Mouse (Mus musculus): ENCODE results near the gene C330021F23Rik.
"Not testable (repeated sequence)": the region's sequence is repeated elsewhere in the genome, so short reads cannot be mapped to it uniquely, and the experiment has no call there.

Gene C330021F23Rik

DNA sequence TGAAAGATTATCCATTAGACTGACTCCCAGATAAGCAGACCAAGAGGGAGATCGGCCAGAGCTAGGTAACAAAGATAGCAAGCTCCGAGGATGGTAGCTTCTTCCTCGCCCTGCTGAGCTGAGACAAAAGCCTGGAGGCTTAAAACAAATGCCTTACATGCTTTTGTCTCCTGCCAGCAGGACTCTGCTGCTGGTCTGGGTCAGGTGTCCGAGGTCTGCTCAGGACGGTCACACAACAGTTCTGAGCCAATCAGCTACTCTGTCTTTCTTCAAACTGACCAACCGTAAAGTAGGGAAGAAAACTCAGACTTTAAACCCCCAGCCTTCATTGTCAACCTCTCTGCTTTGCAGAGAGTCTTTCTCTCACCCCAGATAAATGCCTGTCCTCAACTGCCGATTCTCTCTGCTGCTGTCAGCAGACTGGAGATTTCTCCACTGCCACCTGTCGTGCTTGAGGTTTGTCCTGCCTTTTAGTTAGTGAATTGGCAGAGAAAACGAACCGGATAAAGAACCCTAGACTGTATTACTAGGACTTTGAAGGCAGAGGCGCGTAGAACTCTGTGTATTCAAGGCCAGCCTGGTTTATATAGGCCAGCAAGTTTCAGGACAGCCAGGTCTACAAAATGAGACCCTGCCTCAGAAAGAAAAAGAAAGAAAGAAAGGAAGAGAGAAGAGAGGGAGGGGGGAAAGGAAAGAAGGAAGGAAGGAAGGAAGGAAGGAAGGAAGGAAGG is at the start of gene C330021F23Rik:
C330021F23Rik (plus strand) TSS at position 350 of the 731 bp plus-strand sequence.
- no peak for DNase-seq (ENCODE audit: low spot score in 2 of 2)

GRCm38 (mm10) chr8:3522007-3522697 is 45.6 kb upstream of the C330021F23Rik start:
- DNase-seq (ENCODE audit: low spot score in 2 of 2) = no peak

- no peak for DNase-seq (ENCODE audit: low spot score in 2 of 2)
These were observed 37.0 kb upstream of the C330021F23Rik start for GRCm38 (mm10) chr8:3530816-3531215.

- DNase-seq (ENCODE audit: low spot score in 2 of 2) = no peak
These were observed 35.9 kb upstream of the C330021F23Rik start for GRCm38 (mm10) chr8:3531936-3532335.

GRCm38 (mm10) chr8:3536053-3536841 is 31.5 kb upstream of the C330021F23Rik start:
- no peak for DNase-seq (ENCODE audit: low spot score in 2 of 2)

DNA sequence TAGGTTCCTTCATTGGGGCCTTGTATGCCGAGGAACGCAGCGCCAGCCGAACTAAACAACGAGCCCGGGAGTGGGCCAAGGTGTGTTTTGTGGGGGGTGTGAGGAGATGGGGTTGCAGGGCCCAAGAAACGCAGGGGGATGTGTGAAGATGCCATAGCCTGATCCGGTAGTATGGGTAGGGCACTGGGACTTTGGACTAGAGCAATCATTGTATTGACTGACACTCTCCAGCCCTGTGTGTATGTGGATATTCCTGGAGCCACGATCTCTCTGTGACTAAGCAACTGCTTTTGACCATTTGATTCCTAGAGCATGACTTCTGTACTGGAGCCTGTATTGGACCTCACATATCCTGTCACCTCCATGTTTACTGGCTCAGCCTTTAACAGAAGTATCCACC is 30.9 kb upstream of the C330021F23Rik start:
- DNase-seq (ENCODE audit: low spot score in 2 of 2) = no peak

- DNase-seq (ENCODE audit: low spot score in 2 of 2) = no peak
These were observed 30.1 kb upstream of the C330021F23Rik start for GRCm38 (mm10) chr8:3537666-3538065.

GRCm38 (mm10) chr8:3539146-3539545 is 28.6 kb upstream of the C330021F23Rik start:
- no peak for DNase-seq (ENCODE audit: low spot score in 2 of 2)

DNA sequence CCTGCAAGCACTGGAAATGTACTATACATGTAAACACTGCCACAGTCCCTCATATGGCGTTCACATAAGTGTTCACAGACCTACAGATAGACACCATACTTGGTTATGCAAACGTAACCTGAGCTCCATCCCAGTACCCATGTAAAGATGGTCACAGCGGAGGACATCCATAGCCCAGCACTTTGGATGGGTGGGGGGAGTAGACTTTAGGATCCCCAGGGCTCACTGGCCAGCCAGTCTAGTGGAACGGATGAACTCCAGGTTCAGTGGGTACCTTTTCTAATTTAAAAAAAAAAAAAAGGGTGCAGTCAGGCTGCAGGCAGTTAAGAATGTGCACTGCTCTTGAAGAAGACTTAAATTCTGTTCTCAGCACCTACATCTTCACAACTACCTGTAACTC is 27.7 kb upstream of the C330021F23Rik start:
- no peak for DNase-seq (ENCODE audit: low spot score in 2 of 2)

- DNase-seq (ENCODE audit: low spot score in 2 of 2) = no peak
These were observed 21.3 kb upstream of the C330021F23Rik start for GRCm38 (mm10) chr8:3546511-3546910.

GRCm38 (mm10) chr8:3552240-3552639 is 15.6 kb upstream of the C330021F23Rik start:
- DNase-seq (ENCODE audit: low spot score in 2 of 2) = no peak

DNA sequence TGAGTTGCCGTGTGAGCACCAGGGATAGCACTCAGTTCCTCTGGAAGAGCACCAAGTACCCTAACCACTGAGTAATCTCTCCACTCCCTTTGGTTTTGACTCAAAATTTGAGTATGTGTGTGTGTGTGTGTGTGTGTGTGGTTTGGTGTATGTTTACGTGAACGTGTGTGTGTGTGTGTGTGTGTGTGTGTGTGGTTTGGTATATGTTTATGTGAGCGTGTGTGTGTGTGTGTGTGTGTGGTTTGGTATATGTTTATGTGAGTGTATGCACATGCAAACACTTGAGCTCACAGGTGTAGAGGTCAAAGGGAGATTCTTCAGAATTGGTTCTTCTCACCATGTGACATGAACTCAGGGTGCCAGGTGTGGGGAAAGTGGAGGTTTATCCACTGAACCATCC is 11.7 kb upstream of the C330021F23Rik start:
- DNase-seq (ENCODE audit: low spot score in 2 of 2) = no peak

DNA sequence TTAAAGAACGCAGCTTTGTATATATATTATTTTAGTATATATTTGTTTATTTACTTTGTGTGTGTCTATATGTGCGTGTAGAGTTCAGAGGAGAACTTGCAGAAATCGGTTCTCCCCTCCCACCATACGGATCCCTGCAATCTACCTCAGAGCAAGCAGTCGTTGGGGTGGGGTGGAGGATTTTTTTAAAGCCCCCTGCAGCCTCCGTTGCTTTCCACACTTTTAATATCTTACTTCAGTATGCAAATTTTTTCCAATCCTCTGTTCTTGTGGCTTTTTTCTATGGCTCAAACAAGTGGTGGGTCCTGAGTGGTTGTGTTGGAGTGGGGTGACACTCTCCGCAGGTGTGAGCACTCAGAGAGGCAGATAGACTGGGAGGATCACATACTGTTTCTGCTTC is 588 bp downstream of the C330021F23Rik start:
- DNase-seq (ENCODE audit: low spot score in 2 of 2) = no peak

GRCm38 (mm10) chr8:3569784-3570183 is 2.0 kb downstream of the C330021F23Rik start:
- no peak for DNase-seq (ENCODE audit: low spot score in 2 of 2)

GRCm38 (mm10) chr8:3574546-3574945 is 6.8 kb downstream of the C330021F23Rik start:
- no peak for DNase-seq (ENCODE audit: low spot score in 2 of 2)

- DNase-seq (ENCODE audit: low spot score in 2 of 2) = no peak
These were observed 8.6 kb downstream of the C330021F23Rik start for GRCm38 (mm10) chr8:3576211-3576960.

DNA sequence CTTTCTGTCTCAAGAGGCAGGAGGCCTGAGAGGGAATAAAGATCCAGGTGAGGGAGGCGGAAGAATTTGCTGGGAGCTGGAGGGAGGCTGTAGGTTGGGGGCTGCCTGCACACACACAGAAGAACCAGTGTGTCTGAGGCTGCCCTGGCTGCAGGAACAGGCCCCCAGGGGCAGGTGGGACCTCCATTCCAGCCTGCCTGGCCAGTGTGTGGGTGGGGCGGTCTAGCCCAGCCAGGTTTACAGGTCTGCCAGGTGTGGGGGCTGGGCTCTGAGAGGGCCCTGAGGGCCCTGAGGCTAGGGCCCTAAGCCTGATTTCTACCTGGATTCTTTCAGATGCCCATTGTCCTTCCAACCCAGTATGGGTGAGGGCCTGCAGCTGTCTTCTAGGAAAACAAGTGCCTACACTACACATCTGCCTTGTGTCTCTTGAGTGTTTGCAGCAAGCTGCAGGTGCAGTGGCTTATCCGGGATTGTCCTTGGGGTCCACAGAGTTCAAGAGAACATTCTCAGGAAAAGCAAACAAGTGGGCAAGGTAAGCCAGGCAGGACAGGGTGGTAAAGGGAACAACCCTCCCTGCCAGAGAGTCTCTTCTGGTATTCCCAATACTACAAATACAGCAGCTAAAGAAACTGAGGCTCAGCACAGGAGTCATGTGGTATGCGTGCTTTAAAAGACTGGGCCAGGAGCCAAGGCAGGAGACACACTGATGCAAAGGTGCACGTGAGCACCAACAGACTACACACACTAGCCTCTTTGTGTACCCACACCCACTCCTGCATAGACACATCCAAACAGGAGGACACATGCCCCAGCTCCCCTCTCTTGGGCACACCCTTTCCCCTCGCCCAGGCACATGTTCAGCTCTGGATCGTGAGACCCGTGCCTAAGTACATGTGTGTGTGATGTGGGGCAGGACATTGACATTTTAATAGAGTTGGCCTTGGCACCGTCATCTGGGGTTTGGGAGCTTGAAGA is 11.9 kb downstream of the C330021F23Rik start:
- DNase-seq (ENCODE audit: low spot score in 2 of 2) = peak in 1 of 2 experiments; percentile 33

DNA sequence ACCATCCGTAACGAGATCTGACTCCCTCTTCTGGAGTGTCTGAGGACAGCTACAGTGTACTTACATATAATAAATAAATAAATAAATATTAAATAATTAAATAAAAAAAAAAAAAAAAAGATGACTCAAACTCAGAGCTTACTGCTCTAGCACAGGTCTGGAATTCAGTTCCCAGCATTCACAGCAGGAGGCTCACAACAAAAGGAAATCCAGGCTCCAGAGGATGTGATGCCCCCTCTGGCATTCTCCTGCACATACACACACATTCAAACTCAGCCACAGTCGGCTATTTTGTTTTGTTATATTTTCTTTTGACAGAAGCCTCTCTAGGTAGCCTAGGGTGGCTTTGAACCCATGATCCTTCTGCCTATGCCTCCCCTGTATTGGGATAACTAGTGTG is 14.2 kb downstream of the C330021F23Rik start:
- not testable (repeated sequence) for DNase-seq (ENCODE audit: low spot score in 2 of 2)

GRCm38 (mm10) chr8:3586452-3586851 is 18.7 kb downstream of the C330021F23Rik start:
- no peak for DNase-seq (ENCODE audit: low spot score in 2 of 2)

GRCm38 (mm10) chr8:3586993-3587390 is 19.2 kb downstream of the C330021F23Rik start, which contains the start of gene Camsap3:
Camsap3 (plus strand) TSS chr8:3587293.
- DNase-seq (ENCODE audit: low spot score in 2 of 2) = no peak
